Mouse (Mus musculus): ENCODE measurements around the gene Azin2. TPM values are rescaled to one million over a fixed set of nuclear protein-coding genes. Genes with fewer than 3 reads are reported as not detected.
A peak's percentile ranks its signal among the peaks of the same experiment; 100 is the strongest.

Gene Azin2
- polyA plus RNA-seq, 1 experiment: 17.4 TPM

DNA sequence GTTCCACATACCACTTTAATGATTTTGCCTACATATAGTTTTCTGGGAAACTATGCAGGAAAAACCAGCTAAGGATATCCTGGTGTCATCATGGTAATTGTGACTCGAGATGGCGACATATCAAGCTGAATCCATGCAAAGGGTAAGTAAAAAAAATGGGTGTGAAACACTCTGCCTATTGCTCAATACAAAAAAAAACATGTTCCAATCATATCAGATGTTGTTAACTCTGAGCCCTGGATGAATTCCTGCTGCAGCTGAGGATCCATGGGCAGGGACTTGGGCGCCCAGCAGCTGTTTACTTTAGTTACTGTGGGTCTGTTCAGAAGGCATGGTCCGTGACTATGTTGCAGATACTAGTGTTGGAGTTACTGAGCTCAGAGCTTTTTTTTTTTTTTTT, 14.3 kb upstream of the Azin2 start:
- no peak overlapping the region for H3K4me3 ChIP-seq
- H3K36me3 ChIP-seq (ENCODE audit: control insufficient read depth, insufficient read depth): no peaks in the 10 kb centered on the region
- H3K27me3 ChIP-seq (ENCODE audit: control insufficient read depth, insufficient read depth, insufficient read length): no peaks in the 10 kb centered on the region
- no peaks in the 10 kb centered on the region for H3K79me2 ChIP-seq (ENCODE audit: control insufficient read depth, insufficient read depth)
- no peak overlapping the region for H3K4me2 ChIP-seq (ENCODE audit: low read depth)
- TF ChIP-seq SRF (IDR thresholded peaks at IDR 0.05; ENCODE audit: control insufficient read depth, insufficient read length, low read depth) (no peak), REST (IDR thresholded peaks at IDR 0.05; ENCODE audit: insufficient read depth, insufficient read length) (no peak), MYOD1 (IDR thresholded peaks at IDR 0.05; ENCODE audit: control insufficient read depth in 1 of 3, insufficient read length in 2 of 3, low read depth in 2 of 3) (peak in 1 of 3 experiments; percentile 28), USF1 (IDR thresholded peaks at IDR 0.05; ENCODE audit: low read depth) (no peak), POLR2AphosphoS2 (IDR thresholded peaks at IDR 0.05; ENCODE audit: insufficient read length, low read depth) (no peak), MAX (IDR thresholded peaks at IDR 0.05; ENCODE audit: low read depth) (no peak), MYOG (IDR thresholded peaks at IDR 0.05; ENCODE audit: control insufficient read depth in 1 of 3, insufficient read depth in 1 of 3, insufficient read length in 2 of 3, low read depth in 2 of 3) (peak in 1 of 3 experiments; percentile 42), CEBPB (IDR thresholded peaks at IDR 0.05; ENCODE audit: insufficient read depth, poor library complexity, severe bottlenecking) (peak; percentile 75)
- no peak overlapping the region for H3ac ChIP-seq (ENCODE audit: control insufficient read depth, insufficient read length)

DNA sequence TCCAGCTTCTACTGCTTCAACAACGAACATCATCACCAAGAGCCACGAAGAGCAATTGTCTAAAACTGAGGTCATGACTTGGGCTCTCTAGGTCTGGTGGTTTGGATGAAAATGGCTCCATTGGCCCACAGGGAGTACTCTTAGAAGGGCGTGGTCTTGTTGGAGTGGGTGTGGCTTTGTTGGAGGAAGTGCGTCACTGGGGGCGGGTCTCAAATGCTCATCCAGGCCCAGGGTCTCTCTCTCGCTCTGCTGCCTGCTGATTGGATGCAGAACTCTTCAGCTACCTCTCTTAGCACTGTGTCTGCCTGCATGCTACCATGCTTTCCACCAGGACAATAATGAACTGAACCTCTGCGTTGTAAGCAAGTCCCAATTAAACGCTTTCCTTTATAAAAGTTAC, 12.4 kb upstream of the Azin2 start:
- no peak overlapping the region for H3K4me3 ChIP-seq

DNA sequence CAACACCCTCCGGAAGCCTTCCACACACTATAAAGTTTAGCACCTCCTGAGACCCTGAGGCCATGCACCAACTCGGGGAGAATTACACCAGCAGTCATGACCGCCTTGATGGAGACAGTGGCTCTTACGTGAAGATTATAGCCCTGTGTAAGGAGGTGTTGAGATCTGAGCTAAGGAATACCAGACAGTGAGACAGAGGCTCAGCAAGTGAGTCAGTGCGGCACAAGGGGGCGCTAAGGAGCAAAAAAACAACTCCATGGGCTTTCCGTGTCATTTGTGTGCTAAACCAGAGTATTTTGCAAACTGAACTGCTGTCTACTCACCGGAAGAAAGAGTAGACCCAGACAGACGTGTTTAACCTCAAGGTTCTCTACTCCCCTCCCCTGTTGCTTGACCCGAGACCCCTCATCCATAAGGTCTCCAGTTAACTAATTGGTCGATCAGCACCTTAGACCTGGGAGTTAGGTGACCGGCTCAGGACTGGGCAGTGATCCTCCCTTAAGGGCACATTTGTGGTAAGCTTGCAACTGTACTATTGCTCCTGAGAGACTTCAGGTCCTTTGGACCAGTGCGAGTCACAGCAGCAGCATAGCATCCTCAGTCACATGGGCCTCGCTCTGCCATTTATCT, 8.9 kb upstream of the Azin2 start:
- TF ChIP-seq E2F4 (IDR thresholded peaks at IDR 0.05; ENCODE audit: insufficient read depth) (no peak), POLR2A (IDR thresholded peaks at IDR 0.05; ENCODE audit: insufficient read length, low read depth) (no peak), MAX (IDR thresholded peaks at IDR 0.05; ENCODE audit: low read depth) (no peak), TCF12 (IDR thresholded peaks at IDR 0.05; ENCODE audit: insufficient read depth, poor library complexity, severe bottlenecking) (no peak), CEBPB (IDR thresholded peaks at IDR 0.05; ENCODE audit: insufficient read depth, poor library complexity, severe bottlenecking) (no peak), MYOG (IDR thresholded peaks at IDR 0.05; ENCODE audit: control insufficient read depth in 1 of 3, insufficient read depth in 1 of 3, insufficient read length in 2 of 3, low read depth in 2 of 3) (no peak), TCF3 (IDR thresholded peaks at IDR 0.05; ENCODE audit: insufficient read length, low read depth) (no peak), MYOD1 (IDR thresholded peaks at IDR 0.05; ENCODE audit: control insufficient read depth in 1 of 3, insufficient read length in 2 of 3, low read depth in 2 of 3) (no peak), SRF (IDR thresholded peaks at IDR 0.05; ENCODE audit: control insufficient read depth, insufficient read length, low read depth) (no peak), USF1 (IDR thresholded peaks at IDR 0.05; ENCODE audit: low read depth) (no peak), POLR2AphosphoS2 (IDR thresholded peaks at IDR 0.05; ENCODE audit: insufficient read length, low read depth) (no peak), REST (IDR thresholded peaks at IDR 0.05; ENCODE audit: insufficient read depth, insufficient read length) (no peak)
- H3K4me2 ChIP-seq (ENCODE audit: low read depth): peak overlapping the region; percentile 71
- H3ac ChIP-seq (ENCODE audit: control insufficient read depth, insufficient read length): no peak overlapping the region
- H3K4me3 ChIP-seq: no peak overlapping the region
- no peaks in the 10 kb centered on the region for H3K36me3 ChIP-seq (ENCODE audit: control insufficient read depth, insufficient read depth)
- no peaks in the 10 kb centered on the region for H3K27me3 ChIP-seq (ENCODE audit: control insufficient read depth, insufficient read depth, insufficient read length)
- no peaks in the 10 kb centered on the region for H3K79me2 ChIP-seq (ENCODE audit: control insufficient read depth, insufficient read depth)

More for the DNA sequence above, 12.4 kb upstream of the Azin2 start:
- Histone ChIP-seq H3K79me2 (ENCODE audit: control insufficient read depth, insufficient read depth) (no peaks in the 10 kb centered on the region), H3K4me2 (ENCODE audit: low read depth) (no peak overlapping the region), H3ac (ENCODE audit: control insufficient read depth, insufficient read length) (no peak overlapping the region), H3K36me3 (ENCODE audit: control insufficient read depth, insufficient read depth) (no peaks in the 10 kb centered on the region), H3K27me3 (ENCODE audit: control insufficient read depth, insufficient read depth, insufficient read length) (no peaks in the 10 kb centered on the region)
- TF ChIP-seq MAX (IDR thresholded peaks at IDR 0.05; ENCODE audit: low read depth) (no peak), SRF (IDR thresholded peaks at IDR 0.05; ENCODE audit: control insufficient read depth, insufficient read length, low read depth) (no peak), USF1 (IDR thresholded peaks at IDR 0.05; ENCODE audit: low read depth) (no peak), TCF12 (IDR thresholded peaks at IDR 0.05; ENCODE audit: insufficient read depth, poor library complexity, severe bottlenecking) (no peak), POLR2AphosphoS2 (IDR thresholded peaks at IDR 0.05; ENCODE audit: insufficient read length, low read depth) (no peak), MYOD1 (IDR thresholded peaks at IDR 0.05; ENCODE audit: control insufficient read depth in 1 of 3, insufficient read length in 2 of 3, low read depth in 2 of 3) (no peak), REST (IDR thresholded peaks at IDR 0.05; ENCODE audit: insufficient read depth, insufficient read length) (no peak), POLR2A (IDR thresholded peaks at IDR 0.05; ENCODE audit: insufficient read length, low read depth) (no peak), TCF3 (IDR thresholded peaks at IDR 0.05; ENCODE audit: insufficient read length, low read depth) (no peak), CEBPB (IDR thresholded peaks at IDR 0.05; ENCODE audit: insufficient read depth, poor library complexity, severe bottlenecking) (no peak), MYOG (IDR thresholded peaks at IDR 0.05; ENCODE audit: control insufficient read depth in 1 of 3, insufficient read depth in 1 of 3, insufficient read length in 2 of 3, low read depth in 2 of 3) (no peak)

DNA sequence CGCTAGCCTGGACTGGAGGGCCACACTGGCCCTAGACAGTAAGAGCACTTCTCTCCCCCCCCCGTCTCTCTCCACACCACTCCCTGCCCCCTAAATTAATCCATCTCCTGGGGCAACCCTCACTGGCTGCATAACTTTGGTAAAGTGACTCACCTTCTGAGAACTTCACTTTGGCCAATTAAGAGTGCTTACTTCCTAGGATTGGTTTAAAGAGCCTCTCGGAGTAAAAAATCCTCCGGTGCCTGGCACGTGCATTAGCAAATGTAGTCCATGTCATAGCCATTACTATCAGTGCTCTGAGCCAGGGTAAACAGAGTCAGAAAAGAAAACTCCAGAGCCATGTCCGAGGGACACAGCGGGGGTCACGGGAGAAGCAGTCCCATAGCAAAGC, 8.2 kb upstream of the Azin2 start:
- Histone ChIP-seq H3K4me2 (ENCODE audit: low read depth) (peak overlapping the region; percentile 71), H3K36me3 (ENCODE audit: control insufficient read depth, insufficient read depth) (no peaks in the 10 kb centered on the region), H3ac (ENCODE audit: control insufficient read depth, insufficient read length) (no peak overlapping the region), H3K27me3 (ENCODE audit: control insufficient read depth, insufficient read depth, insufficient read length) (no peaks in the 10 kb centered on the region), H3K4me3 (no peak overlapping the region), H3K79me2 (ENCODE audit: control insufficient read depth, insufficient read depth) (no peaks in the 10 kb centered on the region)
- TF ChIP-seq REST (IDR thresholded peaks at IDR 0.05; ENCODE audit: insufficient read depth, insufficient read length) (no peak), CEBPB (IDR thresholded peaks at IDR 0.05; ENCODE audit: insufficient read depth, poor library complexity, severe bottlenecking) (no peak), SRF (IDR thresholded peaks at IDR 0.05; ENCODE audit: control insufficient read depth, insufficient read length, low read depth) (no peak), E2F4 (IDR thresholded peaks at IDR 0.05; ENCODE audit: insufficient read depth) (no peak), POLR2A (IDR thresholded peaks at IDR 0.05; ENCODE audit: insufficient read length, low read depth) (no peak), MYOD1 (IDR thresholded peaks at IDR 0.05; ENCODE audit: control insufficient read depth in 1 of 3, insufficient read length in 2 of 3, low read depth in 2 of 3) (no peak)
